Mouse (Mus musculus): Measurements from ENCODE around the gene Gucy1b1. TPM values are rescaled to one million over a fixed set of nuclear protein-coding genes. Genes with fewer than 3 reads are reported as not detected.

The Gucy1b1 gene
- 6.2 and 6.4 TPM in 2 replicates for polyA plus RNA-seq (2012; rRNA removed)

GRCm38 (mm10) chr3:82074201-82074851 lies at the start of gene Gucy1b1:
Gucy1b1 (minus strand) TSS chr3:82074689.

Other genes with a start within 250 kb of the Gucy1b1 start
- 12.2 and 15.7 TPM in 2 replicates for gene Ctso, start 142.1 kb downstream of the Gucy1b1 start, polyA plus RNA-seq (2012; rRNA removed)
- gene Tdo2, start 98.5 kb downstream of the Gucy1b1 start, polyA plus RNA-seq (2012; rRNA removed): 0.15 and 1.0 TPM in 2 replicates
- gene Asic5, start 92.4 kb downstream of the Gucy1b1 start, polyA plus RNA-seq (2012; rRNA removed): 0.59 and 1.1 TPM in 2 replicates
- gene Gucy1a1, start 71.1 kb upstream of the Gucy1b1 start, polyA plus RNA-seq (2012; rRNA removed): 4.2 and 4.4 TPM in 2 replicates